Mouse (Mus musculus): ENCODE data around the gene Rusc2. TPM values are rescaled to one million over a fixed set of nuclear protein-coding genes. Genes with fewer than 3 reads are reported as not detected.

Rusc2 gene
- polyA plus RNA-seq, 1 experiment from 2014 or later, result 74.8 TPM

- ATAC-seq, result no peak
- 89% methylated on average over 5 of the region's 5 CpGs for WGBS
- no peaks in the 10 kb centered on the region for H3K36me3 ChIP-seq (ENCODE audit: control insufficient read depth, insufficient read depth)
- no peak overlapping the region for H3K4me2 ChIP-seq (ENCODE audit: low read length)
- H3K4me1 ChIP-seq (replicated peaks; ENCODE audit: control insufficient read depth, insufficient read depth, low read length), result peaks cover 7% of the 10 kb centered on the region; the same call in 1 of the 2 replicates
- H3K9ac ChIP-seq (replicated peaks; ENCODE audit: low read depth, low read length), result no peak overlapping the region
- H3K27ac ChIP-seq (ENCODE audit: low read length), result no peak overlapping the region
- no peaks in the 10 kb centered on the region for H3K9me3 ChIP-seq (ENCODE audit: control insufficient read depth, low read length)
- no peak overlapping the region for H3K4me3 ChIP-seq (replicated peaks; ENCODE audit: low read length)
- no peaks in the 10 kb centered on the region for H3K27me3 ChIP-seq (replicated peaks; ENCODE audit: control insufficient read depth, insufficient read depth, low read length)
Measured at GRCm38 (mm10) chr4:43395147-43395546, 13.4 kb downstream of the Rusc2 start.

- Histone ChIP-seq H3K9ac (replicated peaks; ENCODE audit: low read depth, low read length) (no peak overlapping the region), H3K27me3 (replicated peaks; ENCODE audit: control insufficient read depth, insufficient read depth, low read length) (no peaks in the 10 kb centered on the region), H3K4me3 (replicated peaks; ENCODE audit: low read length) (no peak overlapping the region), H3K4me2 (ENCODE audit: low read length) (no peak overlapping the region), H3K36me3 (ENCODE audit: control insufficient read depth, insufficient read depth) (no peaks in the 10 kb centered on the region), H3K27ac (ENCODE audit: low read length) (no peak overlapping the region), H3K4me1 (replicated peaks; ENCODE audit: control insufficient read depth, insufficient read depth, low read length) (peaks cover 8% of the 10 kb centered on the region), H3K9me3 (ENCODE audit: control insufficient read depth, low read length) (no peaks in the 10 kb centered on the region)
- no peak for ATAC-seq
- WGBS, result 82% methylated on average over 9 of the region's 9 CpGs
Measured at GRCm38 (mm10) chr4:43395836-43396235, 14.1 kb downstream of the Rusc2 start.

GRCm38 (mm10) chr4:43396381-43396780, 14.6 kb downstream of the Rusc2 start:
- Histone ChIP-seq H3K36me3 (ENCODE audit: control insufficient read depth, insufficient read depth) (no peaks in the 10 kb centered on the region), H3K4me3 (replicated peaks; ENCODE audit: low read length) (no peak overlapping the region), H3K27ac (ENCODE audit: low read length) (no peak overlapping the region), H3K4me1 (replicated peaks; ENCODE audit: control insufficient read depth, insufficient read depth, low read length) (peaks cover 10% of the 10 kb centered on the region), H3K9ac (replicated peaks; ENCODE audit: low read depth, low read length) (no peak overlapping the region), H3K4me2 (ENCODE audit: low read length) (no peak overlapping the region), H3K27me3 (replicated peaks; ENCODE audit: control insufficient read depth, insufficient read depth, low read length) (no peaks in the 10 kb centered on the region), H3K9me3 (ENCODE audit: control insufficient read depth, low read length) (no peaks in the 10 kb centered on the region)
- WGBS, result 89% methylated on average over 5 of the region's 5 CpGs
- ATAC-seq, result no peak

- Histone ChIP-seq H3K4me3 (replicated peaks; ENCODE audit: low read length) (no peak overlapping the region), H3K36me3 (ENCODE audit: control insufficient read depth, insufficient read depth) (no peaks in the 10 kb centered on the region), H3K9ac (replicated peaks; ENCODE audit: low read depth, low read length) (no peak overlapping the region), H3K9me3 (ENCODE audit: control insufficient read depth, low read length) (no peaks in the 10 kb centered on the region), H3K4me1 (replicated peaks; ENCODE audit: control insufficient read depth, insufficient read depth, low read length) (peaks cover 10% of the 10 kb centered on the region), H3K27me3 (replicated peaks; ENCODE audit: control insufficient read depth, insufficient read depth, low read length) (no peaks in the 10 kb centered on the region), H3K27ac (ENCODE audit: low read length) (no peak overlapping the region), H3K4me2 (ENCODE audit: low read length) (no peak overlapping the region)
- 45% methylated on average over 4 of the region's 4 CpGs for whole genome bisulfite sequencing
- ATAC-seq, result no peak
Measured at GRCm38 (mm10) chr4:43398014-43398413, 16.2 kb downstream of the Rusc2 start.

GRCm38 (mm10) chr4:43398829-43399331, 17.1 kb downstream of the Rusc2 start:
- 50% methylated on average over 17 of the region's 17 CpGs for WGBS

GRCm38 (mm10) chr4:43399391-43400131, 17.8 kb downstream of the Rusc2 start:
- H3K4me1 ChIP-seq (replicated peaks; ENCODE audit: control insufficient read depth, insufficient read depth, low read length), result peaks cover 10% of the 10 kb centered on the region
- no peak overlapping the region for H3K9ac ChIP-seq (replicated peaks; ENCODE audit: low read depth, low read length)
- no peak for ATAC-seq
- no peaks in the 10 kb centered on the region for H3K36me3 ChIP-seq (ENCODE audit: control insufficient read depth, insufficient read depth)
- H3K4me3 ChIP-seq (replicated peaks; ENCODE audit: low read length), result no peak overlapping the region
- H3K27ac ChIP-seq (ENCODE audit: low read length), result no peak overlapping the region
- no peak overlapping the region for H3K4me2 ChIP-seq (ENCODE audit: low read length)
- no peaks in the 10 kb centered on the region for H3K9me3 ChIP-seq (ENCODE audit: control insufficient read depth, low read length)
- H3K27me3 ChIP-seq (replicated peaks; ENCODE audit: control insufficient read depth, insufficient read depth, low read length), result no peaks in the 10 kb centered on the region
- 86% methylated on average over 31 of the region's 31 CpGs for WGBS

More at GRCm38 (mm10) chr4:43398829-43399331, 17.1 kb downstream of the Rusc2 start:
- H3K9ac ChIP-seq (replicated peaks; ENCODE audit: low read depth, low read length), result no peak overlapping the region
- peak; percentile 68; the same call in 1 of the 2 replicates for ATAC-seq
- peaks cover 10% of the 10 kb centered on the region for H3K4me1 ChIP-seq (replicated peaks; ENCODE audit: control insufficient read depth, insufficient read depth, low read length)
- no peak overlapping the region for H3K27ac ChIP-seq (ENCODE audit: low read length)
- no peaks in the 10 kb centered on the region for H3K36me3 ChIP-seq (ENCODE audit: control insufficient read depth, insufficient read depth)
- no peaks in the 10 kb centered on the region for H3K27me3 ChIP-seq (replicated peaks; ENCODE audit: control insufficient read depth, insufficient read depth, low read length)
- no peak overlapping the region for H3K4me3 ChIP-seq (replicated peaks; ENCODE audit: low read length)
- no peaks in the 10 kb centered on the region for H3K9me3 ChIP-seq (ENCODE audit: control insufficient read depth, low read length)
- H3K4me2 ChIP-seq (ENCODE audit: low read length), result no peak overlapping the region

- H3K4me3 ChIP-seq (replicated peaks; ENCODE audit: low read length), result no peak overlapping the region
- peaks cover 15% of the 10 kb centered on the region for H3K4me1 ChIP-seq (replicated peaks; ENCODE audit: control insufficient read depth, insufficient read depth, low read length)
- no peak overlapping the region for H3K9ac ChIP-seq (replicated peaks; ENCODE audit: low read depth, low read length)
- no peak overlapping the region for H3K4me2 ChIP-seq (ENCODE audit: low read length)
- H3K27ac ChIP-seq (ENCODE audit: low read length), result no peak overlapping the region
- ATAC-seq, result no peak
- H3K36me3 ChIP-seq (ENCODE audit: control insufficient read depth, insufficient read depth), result no peaks in the 10 kb centered on the region
- no peaks in the 10 kb centered on the region for H3K9me3 ChIP-seq (ENCODE audit: control insufficient read depth, low read length)
- 16% methylated on average over 10 of the region's 10 CpGs for WGBS
- H3K27me3 ChIP-seq (replicated peaks; ENCODE audit: control insufficient read depth, insufficient read depth, low read length), result no peaks in the 10 kb centered on the region
Measured at GRCm38 (mm10) chr4:43400976-43401375, 19.2 kb downstream of the Rusc2 start.

GRCm38 (mm10) chr4:43401486-43401885, 19.7 kb downstream of the Rusc2 start:
- H3K4me2 ChIP-seq (ENCODE audit: low read length), result no peak overlapping the region
- H3K4me3 ChIP-seq (replicated peaks; ENCODE audit: low read length), result no peak overlapping the region
- no peaks in the 10 kb centered on the region for H3K36me3 ChIP-seq (ENCODE audit: control insufficient read depth, insufficient read depth)
- H3K9ac ChIP-seq (replicated peaks; ENCODE audit: low read depth, low read length), result no peak overlapping the region
- no peak for ATAC-seq
- WGBS, result 85% methylated on average over 10 of the region's 10 CpGs
- H3K9me3 ChIP-seq (ENCODE audit: control insufficient read depth, low read length), result no peaks in the 10 kb centered on the region
- H3K27ac ChIP-seq (ENCODE audit: low read length), result no peak overlapping the region
- no peaks in the 10 kb centered on the region for H3K27me3 ChIP-seq (replicated peaks; ENCODE audit: control insufficient read depth, insufficient read depth, low read length)
- H3K4me1 ChIP-seq (replicated peaks; ENCODE audit: control insufficient read depth, insufficient read depth, low read length), result peaks cover 17% of the 10 kb centered on the region

- Histone ChIP-seq H3K9me3 (ENCODE audit: control insufficient read depth, low read length) (no peaks in the 10 kb centered on the region), H3K27ac (ENCODE audit: low read length) (no peak overlapping the region), H3K4me1 (replicated peaks; ENCODE audit: control insufficient read depth, insufficient read depth, low read length) (peaks cover 18% of the 10 kb centered on the region), H3K9ac (replicated peaks; ENCODE audit: low read depth, low read length) (no peak overlapping the region), H3K4me3 (replicated peaks; ENCODE audit: low read length) (no peak overlapping the region), H3K27me3 (replicated peaks; ENCODE audit: control insufficient read depth, insufficient read depth, low read length) (no peaks in the 10 kb centered on the region), H3K36me3 (ENCODE audit: control insufficient read depth, insufficient read depth) (no peaks in the 10 kb centered on the region), H3K4me2 (ENCODE audit: low read length) (no peak overlapping the region)
- WGBS, result 87% methylated on average over 9 of the region's 9 CpGs
- no peak for ATAC-seq
Measured at GRCm38 (mm10) chr4:43402212-43402611, 20.4 kb downstream of the Rusc2 start.

All from forebrain, embryonic 16.5 days (tissue).